In the genomic region with DNA sequence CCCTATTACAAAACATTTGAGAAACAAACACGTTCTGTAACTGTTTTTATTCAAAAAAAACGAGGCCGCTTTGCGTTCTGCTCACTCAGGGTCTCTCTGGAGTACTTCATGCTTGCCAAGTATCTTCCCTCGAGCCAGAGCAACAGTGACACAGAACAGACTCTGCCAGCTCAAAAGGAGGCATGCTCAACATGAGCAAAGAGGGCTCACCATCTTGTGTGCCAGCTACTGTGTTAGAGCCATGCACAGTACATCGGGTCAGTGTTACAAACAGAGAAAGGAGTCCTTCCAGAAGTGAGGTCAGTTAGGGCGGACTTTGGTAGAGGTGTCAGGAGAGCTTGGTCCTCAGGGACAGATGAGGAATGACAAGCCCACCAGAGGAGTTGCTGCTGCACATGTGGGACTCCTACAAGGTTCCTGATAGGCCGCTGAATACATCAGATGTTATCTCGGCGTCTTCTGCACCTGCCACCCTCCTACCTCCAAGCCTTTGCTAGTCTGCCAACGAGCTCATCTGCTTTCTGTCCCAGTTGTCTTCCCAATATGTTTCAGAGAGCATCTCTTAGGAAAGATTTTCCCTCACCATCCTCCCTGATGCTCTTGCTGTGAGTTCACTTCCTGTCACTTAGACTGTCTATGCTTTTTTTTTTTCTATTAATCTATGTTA, we compare ENCODE assay signal across 13 mouse cellular contexts.
DNase-seq lines count a peak whose midpoint lies in the region; ATAC-seq and TF ChIP-seq lines count a peak whose summit lies in the region.
"Had no signal": no experiment of that assay in that cellular context is flagged by ENCODE, and none has a peak within 500 bp of the region (broad histone marks: within the 10 kb centered on the region; RNA-seq: fewer than 3 reads in every experiment).

No protein-coding gene starts in this region.

- peak; percentile 27; the same call in 1 of the 2 replicates for ATAC-seq in hindbrain, embryonic 14.5 days (ENCODE audit: low FRiP score)
- no peak for ATAC-seq in hindbrain, embryonic 12.5 days (ENCODE audit: low FRiP score)
- no peak for ATAC-seq in intestine, embryonic 16.5 days

- H3K4me2 ChIP-seq in hindbrain, embryonic 14.5 days (replicated peaks), result no peak overlapping the region
- H3K4me2 ChIP-seq in hindbrain, embryonic 12.5 days (replicated peaks), result no peak overlapping the region
- no peak overlapping the region for H3K4me2 ChIP-seq in intestine, embryonic 16.5 days (ENCODE audit: low read depth, low read length)
- H3K4me2 ChIP-seq: kidney, embryonic 15.5 days; stomach, embryonic 15.5 days had no signal

- no peak for TF ChIP-seq CTCF in brain, embryonic 14.5 days (IDR thresholded peaks at IDR 0.05; ENCODE audit: borderline replicate concordance, extremely low read depth, insufficient read depth, insufficient read length)

- H3K9me3 ChIP-seq in hindbrain, embryonic 14.5 days (ENCODE audit: control insufficient read depth, low read length), result no peaks in the 10 kb centered on the region
- H3K9me3 ChIP-seq in hindbrain, embryonic 12.5 days (replicated peaks), result no peaks in the 10 kb centered on the region
- H3K9me3 ChIP-seq in intestine, embryonic 16.5 days (ENCODE audit: control insufficient read depth, low read length), result no peaks in the 10 kb centered on the region
- H3K9me3 ChIP-seq: kidney, embryonic 15.5 days; megakaryocyte, embryonic 14.5 days; stomach, embryonic 15.5 days had no signal

- no peak overlapping the region for H3K4me3 ChIP-seq in hindbrain, embryonic 14.5 days (replicated peaks; ENCODE audit: low read length)
- H3K4me3 ChIP-seq in hindbrain, embryonic 12.5 days, result no peak overlapping the region
- no peak overlapping the region for H3K4me3 ChIP-seq in intestine, embryonic 16.5 days (ENCODE audit: low read length)
- H3K4me3 ChIP-seq: kidney, embryonic 15.5 days; megakaryocyte, embryonic 14.5 days; stomach, embryonic 15.5 days had no signal

- WGBS in hindbrain, embryonic 14.5 days, result 64% methylated on average over 11 of the region's 11 CpGs
- WGBS in hindbrain, embryonic 12.5 days, result 86% methylated on average over 11 of the region's 11 CpGs
- 71% methylated on average over 11 of the region's 11 CpGs for WGBS in intestine, embryonic 16.5 days

- H3K36me3 ChIP-seq in hindbrain, embryonic 14.5 days (replicated peaks; ENCODE audit: control insufficient read depth, insufficient read depth), result no peaks in the 10 kb centered on the region
- 0 out of 2 replicates have a peak, but pooled peaks cover 2% of the 10 kb centered on the region for H3K36me3 ChIP-seq in hindbrain, embryonic 12.5 days
- H3K36me3 ChIP-seq in intestine, embryonic 16.5 days (ENCODE audit: control insufficient read depth, insufficient read depth, low read length), result no peaks in the 10 kb centered on the region
- H3K36me3 ChIP-seq: stomach, embryonic 15.5 days had no signal

- 0 out of 2 replicates have a peak overlapping the region, but pooled peaks have one; percentile 10 for H3K27ac ChIP-seq in hindbrain, embryonic 14.5 days
- no peak overlapping the region for H3K27ac ChIP-seq in hindbrain, embryonic 12.5 days
- H3K27ac ChIP-seq in intestine, embryonic 16.5 days (ENCODE audit: low read length), result no peak overlapping the region
- H3K27ac ChIP-seq: kidney, embryonic 15.5 days; stomach, embryonic 15.5 days had no signal

- no peak for TF ChIP-seq POLR2A in brain, embryonic 14.5 days (IDR thresholded peaks at IDR 0.05; ENCODE audit: borderline replicate concordance, extremely low read depth, insufficient read depth, insufficient read length, poor library complexity, severe bottlenecking)

- peak; percentile 40 for DNase-seq in adrenal gland, postnatal 10 days
- DNase-seq in adrenal gland, adult 2 months, result no peak
- no peak for DNase-seq in hindbrain, embryonic 14.5 days (ENCODE audit: low spot score)
- DNase-seq in brain, embryonic 14.5 days (ENCODE audit: low read depth), result peak; percentile 66
- peak; percentile 38 for DNase-seq in layer of hippocampus, adult 11-12 months (ENCODE audit: low spot score)
- no peak for DNase-seq in kidney, postnatal 36 days
- DNase-seq: adrenal gland, postnatal 14 days; embryo, embryonic 11 days had no signal

- H3K4me1 ChIP-seq in hindbrain, embryonic 14.5 days (replicated peaks; ENCODE audit: control insufficient read depth, insufficient read depth, low read length), result peaks cover 11% of the 10 kb centered on the region; the same call in 1 of the 2 replicates
- H3K4me1 ChIP-seq in hindbrain, embryonic 12.5 days, result peaks cover 5% of the 10 kb centered on the region; the same call in 1 of the 2 replicates
- H3K4me1 ChIP-seq in intestine, embryonic 16.5 days (ENCODE audit: control insufficient read depth, insufficient read depth, low read length), result peaks cover 6% of the 10 kb centered on the region; the same call in 1 of the 2 replicates
- H3K4me1 ChIP-seq: megakaryocyte, embryonic 14.5 days had no signal

- H3K9ac ChIP-seq in hindbrain, embryonic 14.5 days, result no peak overlapping the region
- H3K9ac ChIP-seq in hindbrain, embryonic 12.5 days, result no peak overlapping the region
- no peak overlapping the region for H3K9ac ChIP-seq in intestine, embryonic 16.5 days (ENCODE audit: low read depth, low read length)
- H3K9ac ChIP-seq: kidney, embryonic 15.5 days; stomach, embryonic 15.5 days had no signal

- H3K27me3 ChIP-seq in hindbrain, embryonic 14.5 days (ENCODE audit: control insufficient read depth, insufficient read depth, low read length), result no peaks in the 10 kb centered on the region
- H3K27me3 ChIP-seq in hindbrain, embryonic 12.5 days, result no peaks in the 10 kb centered on the region
- no peaks in the 10 kb centered on the region for H3K27me3 ChIP-seq in intestine, embryonic 16.5 days (replicated peaks; ENCODE audit: control insufficient read depth, insufficient read depth, low read length)
- H3K27me3 ChIP-seq: kidney, embryonic 15.5 days; stomach, embryonic 15.5 days had no signal

Comparison
In these comparisons a context has a peak if more than half of its experiments do, and no peak if none do; other contexts are left out.
1. DNase-seq: peak in adrenal gland, postnatal 10 days (single experiment), brain, embryonic 14.5 days (single experiment) and layer of hippocampus, adult 11-12 months (single experiment); none in adrenal gland, adult 2 months (single experiment), hindbrain, embryonic 14.5 days (single experiment) and kidney, postnatal 36 days (0 of 2).